Mouse (Mus musculus) 3T3-L1 (cell line): ENCODE measurements at regions not wholly inside any gene's neighbourhood (a gene's known extent, or its start where the extent isn't known, plus 50 kb on each side); places are given as distances from the start of the nearest gene placed in this dataset.
A peak's percentile ranks its signal among the peaks of the same experiment; 100 is the strongest.

ENCODE experiments used
- DNase-seq: peaks from one replicate; pipeline ENCODE4 v3.0.0-alpha.2; 2015; ENCODE audit warnings: low read depth, low spot score

DNA sequence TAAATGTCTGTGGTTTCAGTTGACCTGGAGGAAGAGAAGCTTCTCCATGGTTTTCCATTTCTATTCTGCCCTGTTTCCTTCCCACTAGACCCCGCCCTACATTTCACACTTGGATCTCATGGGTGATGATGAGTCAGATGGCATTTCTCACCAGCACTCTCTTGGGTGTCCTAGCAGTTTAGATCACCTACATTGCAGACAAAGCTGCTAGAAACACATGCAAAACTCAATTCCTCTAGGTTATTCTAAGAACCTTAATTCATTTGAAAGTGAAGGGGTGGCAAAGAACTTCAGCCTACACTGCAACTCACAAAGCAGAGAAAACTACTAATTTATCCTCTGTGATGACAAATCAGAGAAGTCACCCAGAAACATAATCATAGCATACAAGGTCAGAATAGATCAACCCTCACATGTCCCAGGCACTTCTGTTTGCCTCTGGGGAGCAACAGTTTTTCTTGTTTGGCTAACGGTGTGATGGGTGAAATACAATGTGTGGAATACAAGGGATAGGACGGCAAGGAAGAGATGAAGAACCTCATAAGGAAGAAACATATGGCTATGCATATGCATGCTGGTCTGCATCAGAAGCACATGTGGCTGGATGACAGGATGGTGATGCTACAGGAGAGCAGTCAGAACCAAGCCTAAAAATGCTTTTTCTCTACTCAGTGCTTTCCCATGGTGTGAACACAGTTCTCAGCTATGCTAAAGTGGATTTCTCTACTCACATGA lies 990.7 kb upstream of the Kif18a start:
- DNase-seq: peak; percentile 24

DNA sequence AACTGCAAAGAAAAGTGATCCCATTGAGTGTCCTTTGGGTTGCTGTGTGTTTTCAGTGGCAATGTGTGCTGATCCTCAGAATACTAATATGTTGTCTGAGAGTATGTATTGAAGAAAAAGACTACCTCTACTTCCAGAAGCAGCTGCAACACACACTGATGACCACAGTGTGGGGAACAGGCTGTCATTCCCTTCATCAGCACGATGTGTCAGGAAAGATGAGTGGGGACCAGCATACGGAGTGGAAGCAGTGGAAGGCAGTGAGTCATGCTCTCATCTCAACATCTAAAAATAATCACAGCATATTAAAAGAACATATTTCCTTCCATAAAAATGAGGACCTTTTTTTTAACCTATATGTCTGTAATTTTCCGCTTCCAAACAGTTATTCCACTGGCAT lies 977.8 kb upstream of the Kif18a start:
- peak; percentile 71 for DNase-seq
